Mouse (Mus musculus) megakaryocyte, embryonic 14.5 days (primary cell): ENCODE results near the gene Zswim5.

ENCODE experiments used
- FLI1 ChIP-seq: IDR thresholded peaks from 2 replicates; pipeline ENCODE4 v1.6.1; 2012; ENCODE audit warnings: low read length, inconsistent platforms, mixed read lengths
- GATA1 ChIP-seq: IDR thresholded peaks from 3 replicates; pipeline ENCODE4 v1.6.1; 2012; ENCODE audit warnings: mixed read lengths, low read length, inconsistent platforms, borderline replicate concordance

GRCm38 (mm10) chr4:116976503-116976902 is 99.3 kb downstream of the Zswim5 start:
- TF ChIP-seq GATA1 (no peak), FLI1 (no peak)
